Mouse (Mus musculus) heart, adult 2 months (tissue): ENCODE measurements around the gene Irs3.

Experiments used
- CTCF ChIP-seq: fragments of 200-600 bp; IDR thresholded peaks from 2 replicates; pipeline ENCODE4 v1.8.1; 2022; ENCODE audit warnings: antibody characterized with exemption, mild to moderate bottlenecking, moderate library complexity
- EP300 ChIP-seq: fragments of 200-500 bp; IDR thresholded peaks from 2 replicates; pipeline ENCODE4 v1.6.1; 2011; ENCODE audit warnings: low read depth, low read length, control low read depth; ENCODE audit not compliant: insufficient read depth
- POLR2A ChIP-seq: fragments of 200-500 bp; IDR thresholded peaks from 2 replicates; pipeline ENCODE4 v1.6.1; 2011; ENCODE audit warnings: mild to moderate bottlenecking, low read depth, low read length, control low read depth; ENCODE audit not compliant: insufficient read depth

DNA sequence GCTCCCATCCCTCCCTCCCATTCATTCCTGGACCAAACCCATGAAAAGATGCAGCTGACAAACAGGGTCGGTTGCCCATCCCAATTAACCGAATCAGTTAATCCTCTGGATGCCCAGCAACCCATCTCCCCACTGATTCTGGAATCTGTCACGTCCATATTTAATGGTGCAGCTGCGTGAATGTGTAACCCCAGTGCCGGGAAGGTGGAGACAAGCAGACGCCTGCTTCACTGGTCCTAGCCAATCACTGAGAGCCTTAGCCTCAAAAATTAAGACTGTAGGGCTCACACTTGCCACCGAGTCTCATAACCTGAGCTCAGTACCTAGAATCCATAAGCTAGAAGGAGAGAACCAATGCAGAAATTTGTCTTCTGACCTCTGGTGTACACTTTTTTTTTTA is 49.6 kb downstream of the Irs3 start:
- TF ChIP-seq POLR2A, result no peak
- no peak for TF ChIP-seq EP300
- no peak for TF ChIP-seq CTCF
